Mouse (Mus musculus) liver, adult 2 months (tissue): Measurements from ENCODE around the gene Gm5771.
"Not testable (repeated sequence)": the region's sequence is repeated elsewhere in the genome, so short reads cannot be mapped to it uniquely, and the experiment has no call there.

Experiments
- CTCF ChIP-seq: fragments of 200-500 bp; IDR thresholded peaks from 2 replicates; pipeline ENCODE4 v1.5.1; 2011; ENCODE audit warnings: low read depth, low read length, control low read depth
- POLR2A ChIP-seq: fragments of 200-500 bp; IDR thresholded peaks from 2 replicates; pipeline ENCODE4 v1.6.1; 2011; ENCODE audit warnings: low read length, control low read depth; ENCODE audit not compliant: insufficient read depth; ENCODE audit errors: extremely low read depth

DNA sequence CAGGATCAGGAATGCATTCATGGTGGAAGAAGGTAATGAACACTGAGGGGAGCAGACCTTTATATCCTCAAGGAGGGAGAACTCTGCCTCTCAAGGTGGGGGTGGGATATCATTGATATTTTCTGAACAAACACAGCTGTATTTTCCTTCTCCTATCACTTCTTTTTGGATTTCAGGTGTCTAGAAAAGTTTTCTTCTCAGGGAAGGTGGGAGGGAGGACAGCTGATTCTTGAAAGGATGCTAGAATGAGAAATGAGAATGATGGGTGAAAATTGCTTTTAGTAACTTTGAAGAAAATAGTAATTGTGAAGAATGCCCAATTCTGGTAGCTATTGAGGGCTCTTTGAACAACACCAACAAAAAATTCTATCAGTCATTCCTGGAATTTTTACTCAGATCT, 53.9 kb downstream of the Gm5771 start, which contains the start of gene Gm10334:
- not testable (repeated sequence) for TF ChIP-seq CTCF, POLR2A
